Mouse (Mus musculus): Measurements from ENCODE around the gene Sorbs1. TPM values are rescaled to one million over a fixed set of nuclear protein-coding genes. Genes with fewer than 3 reads are reported as not detected.

Sorbs1 gene
- total RNA-seq, 2 experiments from 2014 or later = 1.7 to 2.5 TPM

GRCm38 (mm10) chr19:40440951-40441350 is 72.6 kb downstream of the Sorbs1 start:
- ATAC-seq (ENCODE audit: poor library complexity, severe bottlenecking) = no peak

GRCm38 (mm10) chr19:40438907-40439306 is 74.7 kb downstream of the Sorbs1 start:
- ATAC-seq (ENCODE audit: poor library complexity, severe bottlenecking) = no peak

DNA sequence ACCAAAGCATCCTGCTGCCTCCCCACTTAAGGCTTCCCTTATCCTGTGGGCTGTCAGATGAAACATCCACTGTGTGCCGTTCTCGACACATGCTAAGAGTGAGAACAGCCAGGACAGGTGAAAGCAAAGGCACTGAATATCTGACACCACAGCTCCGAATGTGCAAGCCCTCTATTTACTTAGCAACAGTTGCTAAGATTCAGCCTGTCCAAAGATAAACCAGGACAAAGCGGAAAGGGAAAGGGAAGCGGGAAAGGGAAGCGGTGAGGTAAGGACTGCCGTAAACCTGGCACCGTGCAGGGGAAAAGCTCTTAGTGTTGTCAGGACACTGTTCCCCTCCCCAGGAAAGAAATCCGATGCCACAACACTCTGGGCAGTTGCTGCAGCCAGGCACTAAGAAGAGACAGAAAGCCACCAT is 75.9 kb downstream of the Sorbs1 start:
- ATAC-seq (ENCODE audit: poor library complexity, severe bottlenecking) = no peak

DNA sequence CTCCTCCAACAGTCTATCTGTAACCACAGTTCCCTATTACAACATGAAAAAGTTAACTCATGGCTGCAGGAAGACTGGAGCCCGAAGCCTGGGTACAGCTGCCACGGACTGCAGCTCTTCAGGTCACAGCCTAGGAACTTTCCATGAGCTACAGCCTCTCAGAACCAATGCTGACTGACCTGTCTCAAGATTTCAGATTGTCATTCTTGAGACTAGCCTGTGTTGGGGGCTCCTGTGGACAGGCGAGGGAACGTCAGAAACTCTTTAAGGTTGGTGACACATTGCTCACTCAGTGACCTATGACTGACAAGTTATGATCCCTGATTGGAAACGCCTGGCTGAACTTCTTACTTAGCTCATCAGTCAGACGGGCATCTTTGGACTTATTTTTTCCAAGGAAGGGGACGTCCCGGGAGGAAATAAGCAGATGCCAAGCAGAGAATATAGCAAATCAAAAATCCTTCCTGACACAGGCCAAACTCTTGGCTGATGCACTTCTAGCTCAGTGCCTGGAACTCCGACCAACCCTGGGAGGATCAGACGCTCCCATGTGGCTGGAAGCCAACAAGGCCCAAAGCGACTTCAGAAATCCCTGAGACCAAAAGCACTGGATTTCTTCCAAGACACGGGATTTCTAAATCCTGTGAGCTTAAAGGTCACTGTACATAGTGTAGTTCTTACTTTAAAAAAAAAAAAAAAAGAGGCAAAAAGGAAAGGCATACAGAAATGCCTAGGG is 76.9 kb downstream of the Sorbs1 start:
- ATAC-seq (ENCODE audit: poor library complexity, severe bottlenecking) = no peak

DNA sequence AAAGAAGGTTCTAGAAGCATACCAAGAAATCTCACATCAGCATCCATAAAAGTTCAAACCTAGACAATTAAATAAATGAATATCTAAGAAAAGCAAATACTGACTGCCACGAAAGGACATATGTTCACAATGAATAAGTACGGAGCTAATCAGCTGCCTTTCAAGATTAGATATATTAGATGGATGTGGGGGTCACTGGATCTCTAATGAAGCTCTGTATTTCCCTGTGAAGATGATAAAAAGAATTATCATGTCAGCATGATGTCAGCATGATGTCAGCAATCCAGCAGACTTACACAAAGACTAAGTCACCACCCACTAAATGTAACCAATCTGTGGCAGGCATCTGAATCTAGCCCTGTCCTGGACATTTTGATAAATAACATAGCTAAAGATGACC is 77.8 kb downstream of the Sorbs1 start:
- ATAC-seq (ENCODE audit: poor library complexity, severe bottlenecking) = no peak

DNA sequence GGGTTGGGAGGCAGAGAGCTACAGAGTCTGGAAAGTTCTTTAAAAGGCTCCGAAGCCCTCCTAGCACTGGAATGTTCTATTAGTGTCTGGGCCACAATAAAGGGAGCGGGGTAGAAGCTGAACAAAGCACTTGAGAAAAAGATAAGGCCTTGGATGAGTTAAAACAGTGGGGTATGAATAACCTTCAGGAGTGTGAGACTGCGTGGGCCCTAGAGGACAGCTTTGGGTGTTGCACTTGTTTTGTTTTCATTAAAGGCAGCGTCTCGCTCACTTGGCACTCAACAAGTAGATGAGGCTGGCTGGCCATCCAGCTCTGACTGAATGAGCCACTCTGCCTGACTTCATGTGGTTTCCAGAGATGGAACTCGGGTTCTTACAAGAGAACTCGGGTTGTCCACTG is 78.5 kb downstream of the Sorbs1 start:
- ATAC-seq (ENCODE audit: poor library complexity, severe bottlenecking) = no peak

GRCm38 (mm10) chr19:40434042-40434869 is 79.3 kb downstream of the Sorbs1 start:
- no peak for ATAC-seq (ENCODE audit: poor library complexity, severe bottlenecking)

- no peak for ATAC-seq (ENCODE audit: poor library complexity, severe bottlenecking)
Measured at GRCm38 (mm10) chr19:40433316-40433912, 80.2 kb downstream of the Sorbs1 start.

- ATAC-seq (ENCODE audit: poor library complexity, severe bottlenecking) = no peak
Measured at GRCm38 (mm10) chr19:40431969-40432368, 81.6 kb downstream of the Sorbs1 start.

- ATAC-seq (ENCODE audit: poor library complexity, severe bottlenecking) = no peak
Measured at GRCm38 (mm10) chr19:40429572-40429971, 84.0 kb downstream of the Sorbs1 start.

- ATAC-seq (ENCODE audit: poor library complexity, severe bottlenecking) = no peak
Measured at GRCm38 (mm10) chr19:40429169-40429568, 84.4 kb downstream of the Sorbs1 start.

DNA sequence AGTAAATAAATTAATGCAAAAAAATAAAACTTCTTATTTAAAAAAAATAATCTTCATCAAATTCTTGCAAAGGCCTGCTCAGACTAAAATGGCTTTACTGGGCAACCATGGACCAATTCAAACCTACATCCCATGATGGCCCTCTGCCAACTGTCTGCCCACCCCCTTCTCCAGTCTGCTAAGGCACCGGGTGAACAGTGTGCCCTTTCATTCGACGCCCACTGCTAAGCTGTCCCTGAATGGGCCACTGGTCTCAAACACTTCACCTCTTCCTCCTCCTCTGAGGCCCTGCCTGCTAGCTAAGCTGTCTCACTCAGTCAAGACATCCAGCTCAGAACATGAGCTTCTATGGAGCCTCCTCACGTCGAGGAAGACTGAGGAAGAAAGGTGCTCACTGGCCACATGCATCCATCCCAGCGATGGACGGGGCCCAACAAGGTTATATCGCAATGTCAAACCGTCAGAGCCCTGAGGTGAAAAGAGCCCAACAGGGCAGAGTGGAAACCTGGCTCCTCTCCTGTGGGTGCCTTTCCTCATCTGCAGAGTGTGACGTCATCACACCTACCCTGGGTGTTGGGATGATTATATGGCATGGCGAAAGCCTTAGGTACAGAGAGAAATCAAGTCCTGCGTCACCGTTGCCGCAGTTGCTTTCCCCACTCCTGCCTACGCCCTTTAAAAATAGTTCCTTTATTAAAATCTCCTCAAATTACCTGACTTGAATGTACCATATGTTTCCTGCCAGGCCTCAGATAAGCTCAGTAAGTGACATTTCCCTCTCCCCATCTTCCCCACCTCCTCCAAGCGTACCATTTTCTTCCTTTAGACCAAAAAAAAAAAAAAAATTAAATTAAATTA is 87.2 kb downstream of the Sorbs1 start:
- ATAC-seq (ENCODE audit: poor library complexity, severe bottlenecking) = no peak

GRCm38 (mm10) chr19:40425326-40425725 is 88.3 kb downstream of the Sorbs1 start:
- no peak for ATAC-seq (ENCODE audit: poor library complexity, severe bottlenecking)

GRCm38 (mm10) chr19:40421037-40421436 is 92.5 kb downstream of the Sorbs1 start:
- ATAC-seq (ENCODE audit: poor library complexity, severe bottlenecking) = no peak

DNA sequence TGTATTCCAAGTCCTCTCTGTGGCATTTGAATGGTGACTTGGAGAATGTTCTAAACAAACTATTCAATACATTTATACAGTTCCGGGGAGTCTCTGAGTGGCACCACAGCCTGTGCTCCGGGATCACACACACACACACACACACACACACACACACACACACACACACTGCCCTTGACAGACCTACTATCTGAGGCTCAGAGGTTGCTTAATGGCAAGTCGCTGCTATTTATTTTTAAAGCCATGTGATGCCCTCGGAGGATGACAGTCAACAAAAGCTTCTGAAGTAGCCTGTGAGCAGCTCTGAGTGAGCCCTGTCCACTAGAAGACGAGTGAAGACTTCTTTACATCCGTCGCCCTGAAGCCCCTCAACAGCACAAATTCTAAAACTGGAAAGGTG is 94.3 kb downstream of the Sorbs1 start:
- no peak for ATAC-seq (ENCODE audit: poor library complexity, severe bottlenecking)

GRCm38 (mm10) chr19:40417155-40417821 is 96.3 kb downstream of the Sorbs1 start:
- no peak for ATAC-seq (ENCODE audit: poor library complexity, severe bottlenecking)

DNA sequence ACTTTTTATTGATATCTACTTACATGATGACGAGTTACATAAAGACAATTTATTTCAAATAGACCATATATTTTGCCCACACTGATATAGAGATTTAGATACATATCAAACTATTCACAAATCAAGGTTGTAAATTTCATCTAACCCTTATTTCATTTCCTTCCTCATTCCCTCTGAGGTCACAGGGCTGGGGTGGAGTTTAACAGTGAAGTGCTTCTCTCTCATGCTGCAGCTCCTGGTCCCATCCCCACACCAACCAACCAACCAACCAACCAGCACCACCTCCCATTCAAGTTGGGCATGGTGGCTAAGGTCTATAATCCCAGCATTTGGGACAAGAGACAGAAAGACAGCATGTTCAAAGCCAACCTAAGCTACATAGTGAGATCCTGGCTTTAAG is 97.9 kb downstream of the Sorbs1 start:
- no peak for ATAC-seq (ENCODE audit: poor library complexity, severe bottlenecking)

GRCm38 (mm10) chr19:40414798-40415475 is 98.6 kb downstream of the Sorbs1 start:
- ATAC-seq (ENCODE audit: poor library complexity, severe bottlenecking) = no peak

- no peak for ATAC-seq (ENCODE audit: poor library complexity, severe bottlenecking)
Measured at GRCm38 (mm10) chr19:40414386-40414785, 99.2 kb downstream of the Sorbs1 start.

DNA sequence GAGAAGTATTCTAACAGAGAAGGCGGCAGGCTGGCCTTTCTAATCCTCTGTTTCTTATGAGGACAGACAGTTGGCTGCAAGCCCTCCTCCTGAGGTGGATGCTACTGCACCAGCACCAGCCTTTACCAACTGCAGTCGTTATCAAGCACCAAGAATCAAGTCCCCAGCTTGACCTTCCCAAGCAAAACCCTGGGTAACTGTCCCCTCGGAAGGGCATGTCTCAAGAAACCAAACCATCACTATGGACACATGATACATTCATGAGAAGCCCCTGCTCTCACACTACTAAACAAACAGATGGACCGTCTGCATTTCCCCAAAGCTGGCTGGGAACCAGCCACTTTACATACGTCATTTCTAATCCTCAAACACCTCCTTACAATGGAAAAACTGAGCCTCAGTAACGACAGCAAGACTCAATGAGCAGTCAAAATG is 102.2 kb downstream of the Sorbs1 start:
- ATAC-seq (ENCODE audit: poor library complexity, severe bottlenecking) = no peak

All from megakaryocyte, adult 5-6 weeks (primary cell).